Comparison of ENCODE assay signal across 7 mouse cellular contexts in the genomic region with DNA sequence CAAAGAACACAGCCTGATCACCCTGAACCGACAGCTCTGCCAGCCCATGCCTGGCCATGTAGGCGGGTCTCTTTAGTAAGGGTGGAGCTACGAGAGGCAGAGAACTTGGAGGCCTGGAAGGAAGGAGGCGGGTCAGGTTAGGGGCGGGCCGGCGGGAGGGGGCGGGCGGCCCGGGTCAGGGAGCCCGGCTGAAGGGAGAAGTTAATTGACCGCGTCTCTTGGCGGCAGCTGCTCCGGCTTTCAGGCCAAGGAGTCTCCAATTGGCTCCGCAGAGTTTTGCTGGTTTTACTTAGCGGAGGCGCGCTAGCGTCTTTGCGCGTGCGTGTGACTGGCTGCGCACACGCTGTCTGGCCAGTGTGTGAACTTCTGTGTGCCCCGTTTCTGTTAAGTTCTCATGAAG. TPM values are rescaled to one million over a fixed set of nuclear protein-coding genes. Genes with fewer than 3 reads are reported as not detected.
DNase-seq lines count a peak whose midpoint lies in the region; ATAC-seq and TF ChIP-seq lines count a peak whose summit lies in the region.

No protein-coding gene starts in this region.

- ATAC-seq in forebrain, postnatal 0 days = peak; percentile 86
- ATAC-seq in hindbrain, embryonic 12.5 days (ENCODE audit: low FRiP score) = peak; percentile 82
- peak; percentile 92 for ATAC-seq in midbrain, embryonic 11.5 days (ENCODE audit: low FRiP score)

- TF ChIP-seq RAD21 in MEL (IDR thresholded peaks at IDR 0.05; ENCODE audit: low read depth, low read length) = no peak

- H3K9ac ChIP-seq in MEL (ENCODE audit: control insufficient read depth, low read depth, low read length, poor library complexity, severe bottlenecking) = peak overlapping the region; percentile 68
- no peak overlapping the region for H3K9ac ChIP-seq in forebrain, postnatal 0 days
- peak overlapping the region; percentile 49 for H3K9ac ChIP-seq in hindbrain, embryonic 12.5 days
- peak overlapping the region; percentile 56 for H3K9ac ChIP-seq in midbrain, embryonic 11.5 days (ENCODE audit: low read length)

- H3K9me3 ChIP-seq in MEL (replicated peaks; ENCODE audit: insufficient read depth, low read length) = no peaks in the 10 kb centered on the region
- H3K9me3 ChIP-seq in forebrain, postnatal 0 days (ENCODE audit: low read length) = no peaks in the 10 kb centered on the region
- no peaks in the 10 kb centered on the region for H3K9me3 ChIP-seq in hindbrain, embryonic 12.5 days (replicated peaks)
- H3K9me3 ChIP-seq in limb, embryonic 10.5 days (replicated peaks) = no peaks in the 10 kb centered on the region
- no peaks in the 10 kb centered on the region for H3K9me3 ChIP-seq in midbrain, embryonic 11.5 days (ENCODE audit: control insufficient read depth, low read length)

- H3K27me3 ChIP-seq in MEL (ENCODE audit: control insufficient read depth in 1 of 2, insufficient read depth in 2 of 2, low read length in 2 of 2) = no peaks in the 10 kb centered on the region
- H3K27me3 ChIP-seq in forebrain, postnatal 0 days (ENCODE audit: insufficient read depth, low read length) = peaks cover 21% of the 10 kb centered on the region
- H3K27me3 ChIP-seq in hindbrain, embryonic 12.5 days = peaks cover 46% of the 10 kb centered on the region
- H3K27me3 ChIP-seq in limb, embryonic 10.5 days (ENCODE audit: low read depth, poor library complexity, severe bottlenecking) = peaks cover 91% of the 10 kb centered on the region
- H3K27me3 ChIP-seq in midbrain, embryonic 11.5 days (ENCODE audit: control insufficient read depth, insufficient read depth, low read length) = peaks cover 11% of the 10 kb centered on the region

- peak overlapping the region; percentile 57 to 84 for H3K4me3 ChIP-seq in MEL (ENCODE audit: control insufficient read depth in 1 of 2, insufficient read depth in 1 of 2, low read depth in 2 of 2, low read length in 2 of 2)
- H3K4me3 ChIP-seq in forebrain, postnatal 0 days (ENCODE audit: low read depth, low read length) = peak overlapping the region; percentile 39
- peak overlapping the region; percentile 30 for H3K4me3 ChIP-seq in hindbrain, embryonic 12.5 days
- H3K4me3 ChIP-seq in limb, embryonic 10.5 days = peak overlapping the region; percentile 51
- peak overlapping the region; percentile 28 for H3K4me3 ChIP-seq in midbrain, embryonic 11.5 days (ENCODE audit: low read depth, low read length)

- H3K4me1 ChIP-seq in MEL (ENCODE audit: control insufficient read depth in 1 of 2, insufficient read depth in 2 of 2, low read length in 2 of 2) = 0 out of 4 replicates have a peak, but pooled peaks cover 0 to 4% of the 10 kb centered on the region in 2 experiments
- H3K4me1 ChIP-seq in forebrain, postnatal 0 days (ENCODE audit: insufficient read depth) = 0 out of 2 replicates have a peak, but pooled peaks cover 6% of the 10 kb centered on the region
- H3K4me1 ChIP-seq in hindbrain, embryonic 12.5 days = peaks cover 44% of the 10 kb centered on the region
- H3K4me1 ChIP-seq in limb, embryonic 10.5 days = peaks cover 67% of the 10 kb centered on the region
- peaks cover 19% of the 10 kb centered on the region for H3K4me1 ChIP-seq in midbrain, embryonic 11.5 days (ENCODE audit: control insufficient read depth, insufficient read depth, low read length)

- TF ChIP-seq POLR2A in MEL (IDR thresholded peaks at IDR 0.05; ENCODE audit: control insufficient read depth in 1 of 2, insufficient read depth in 1 of 2, low read depth in 1 of 2, low read length in 2 of 2, poor library complexity in 1 of 2) = peak in 1 of 2 experiments; percentile 81; a peak in 3 of 4 replicates

- TF ChIP-seq CTCF in MEL (IDR thresholded peaks at IDR 0.05 in 2 of 3, conservative IDR thresholded peaks at IDR 0.05 in 1 of 3; ENCODE audit: control insufficient read depth in 1 of 3, insufficient read depth in 1 of 3, low read depth in 2 of 3, low read length in 3 of 3, poor library complexity in 1 of 3, severe bottlenecking in 1 of 3) = no peak
- no peak for TF ChIP-seq CTCF in forebrain, postnatal 0 days (IDR thresholded peaks at IDR 0.05; ENCODE audit: low read depth)

- under 1% methylated on average over 26 of the region's 26 CpGs for WGBS in forebrain, postnatal 0 days
- WGBS in hindbrain, embryonic 12.5 days = under 1% methylated on average over 26 of the region's 26 CpGs
- under 1% methylated on average over 26 of the region's 26 CpGs for WGBS in limb, embryonic 10.5 days
- under 1% methylated on average over 24 of the region's 26 CpGs for WGBS in midbrain, embryonic 11.5 days

- no peak for TF ChIP-seq EP300 in MEL (IDR thresholded peaks at IDR 0.05; ENCODE audit: low read depth in 1 of 2, low read length in 2 of 2)

- peak overlapping the region; percentile 38 for H3K27ac ChIP-seq in MEL (ENCODE audit: control insufficient read depth, low read depth, low read length)
- H3K27ac ChIP-seq in forebrain, postnatal 0 days (ENCODE audit: low read depth, low read length) = no peak overlapping the region
- H3K27ac ChIP-seq in hindbrain, embryonic 12.5 days = no peak overlapping the region; the same call in 1 of the 2 replicates
- peak overlapping the region; percentile 80 for H3K27ac ChIP-seq in limb, embryonic 10.5 days
- H3K27ac ChIP-seq in midbrain, embryonic 11.5 days (ENCODE audit: low read depth, low read length) = peak overlapping the region; percentile 54; the same call in 1 of the 2 replicates

- DNase-seq in MEL (ENCODE audit: low read depth, low spot score) = peak; percentile 92
- peak; percentile 83 to 89 for DNase-seq in adrenal gland, postnatal 36 days
- DNase-seq in forebrain, postnatal 0 days = peak; percentile 59
- peak; percentile 91 for DNase-seq in limb, embryonic 10.5 days (ENCODE audit: low spot score)
- peak; percentile 98 for DNase-seq in midbrain, embryonic 11.5 days (ENCODE audit: low spot score, missing footprints)
- DNase-seq in skeletal muscle tissue, adult 2 months (ENCODE audit: low read depth, low spot score) = peak; percentile 82

- no peaks in the 10 kb centered on the region for H3K79me2 ChIP-seq in MEL (ENCODE audit: control insufficient read depth, insufficient read depth, low read length, poor library complexity)

- H3K4me2 ChIP-seq in forebrain, postnatal 0 days (ENCODE audit: low read depth) = peak overlapping the region; percentile 72
- H3K4me2 ChIP-seq in hindbrain, embryonic 12.5 days (replicated peaks) = peak overlapping the region; percentile 57
- H3K4me2 ChIP-seq in midbrain, embryonic 11.5 days = peak overlapping the region; percentile 76

- H3K36me3 ChIP-seq in MEL (ENCODE audit: control insufficient read depth in 1 of 2, insufficient read depth in 2 of 2, low read length in 2 of 2) = no peaks in the 10 kb centered on the region
- H3K36me3 ChIP-seq in forebrain, postnatal 0 days (ENCODE audit: insufficient read depth) = no peaks in the 10 kb centered on the region
- H3K36me3 ChIP-seq in hindbrain, embryonic 12.5 days = peaks cover 4% of the 10 kb centered on the region; the same call in 1 of the 2 replicates
- peaks cover 28% of the 10 kb centered on the region for H3K36me3 ChIP-seq in limb, embryonic 10.5 days
- H3K36me3 ChIP-seq in midbrain, embryonic 11.5 days (ENCODE audit: control insufficient read depth, insufficient read depth, low read length) = no peaks in the 10 kb centered on the region

TF ChIP-seq in MEL, 35 proteins besides CTCF, POLR2A, EP300 and RAD21:
- TF ChIP-seq NRF1 (IDR thresholded peaks at IDR 0.05; ENCODE audit: insufficient read depth, low read depth, low read length, poor library complexity, severe bottlenecking) (peak; percentile 77), ELF1 (IDR thresholded peaks at IDR 0.05; ENCODE audit: low read depth, low read length) (no peak), TBP (IDR thresholded peaks at IDR 0.05; ENCODE audit: low read depth, low read length) (0 out of 2 replicates have a peak, but pooled peaks have one; percentile 40), MAFK (IDR thresholded peaks at IDR 0.05; ENCODE audit: borderline replicate concordance, low read depth, low read length) (no peak), NELFE (IDR thresholded peaks at IDR 0.05; ENCODE audit: low read depth, low read length) (no peak; the same call in 1 of the 2 replicates), POLR2AphosphoS5 (IDR thresholded peaks at IDR 0.05; ENCODE audit: borderline replicate concordance, low read depth, low read length) (no peak), KAT2A (conservative IDR thresholded peaks at IDR 0.05; ENCODE audit: low read depth, low read length) (no peak), MAZ (IDR thresholded peaks at IDR 0.05; ENCODE audit: low read depth, low read length) (0 out of 2 replicates have a peak, but pooled peaks have one; percentile 5), MYB (IDR thresholded peaks at IDR 0.05; ENCODE audit: low read depth, low read length) (no peak)

RNA-seq across cellular contexts. Expression of gene Myl3, which starts 9.0 kb away (rescaled TPM):
- not detected in 2 replicates for total RNA-seq in MEL (2012; rRNA removed)
- not detected for polyA plus RNA-seq in MEL (2012; ENCODE audit: insufficient read depth in 1 of 2, insufficient read length in 2 of 2, low read depth in 1 of 2, low replicate concordance in 2 of 2, missing spikeins in 1 of 2)
- total RNA-seq in adrenal gland, postnatal 36 days (2021) = 1 to 10 TPM; 1.8 to 2.2 TPM
- 0.69 and 0.76 TPM in 2 replicates for total RNA-seq in forebrain, postnatal 0 days (2014; rRNA removed)
- 0.99 and 1.1 TPM in 2 replicates for polyA plus RNA-seq in forebrain, postnatal 0 days (2015; fragmentation: Nextera tagmentation; extraction: Ambion mirVana)
- 2.0 TPM in 2 replicates for polyA plus RNA-seq in hindbrain, embryonic 12.5 days (2016; fragmentation: Nextera tagmentation; extraction: Ambion mirVana)
- polyA plus RNA-seq in limb, embryonic 10.5 days (2016; fragmentation: Nextera tagmentation; extraction: Ambion mirVana) = 1.7 and 3.5 TPM in 2 replicates
- 0.48 and 0.63 TPM in 2 replicates for polyA plus RNA-seq in midbrain, embryonic 11.5 days (2014; fragmentation: Nextera tagmentation; extraction: Ambion mirVana)

RNA-seq across cellular contexts. Expression of gene Pth1r, which starts 14.3 kb away (rescaled TPM):
- 0.15 and 0.33 TPM in 2 replicates for total RNA-seq in MEL (2012; rRNA removed)
- polyA plus RNA-seq in MEL (2012; ENCODE audit: insufficient read depth in 1 of 2, insufficient read length in 2 of 2, low read depth in 1 of 2, low replicate concordance in 2 of 2, missing spikeins in 1 of 2) = under 1 TPM in 1 of 2 experiments, not detected in 1; 0.77 TPM
- total RNA-seq in adrenal gland, postnatal 36 days (2021) = 10 to 100 TPM; 12.5 to 23.1 TPM
- 11.4 and 14.2 TPM in 2 replicates for total RNA-seq in forebrain, postnatal 0 days (2014; rRNA removed)
- polyA plus RNA-seq in forebrain, postnatal 0 days (2015; fragmentation: Nextera tagmentation; extraction: Ambion mirVana) = 7.8 and 8.7 TPM in 2 replicates
- polyA plus RNA-seq in hindbrain, embryonic 12.5 days (2016; fragmentation: Nextera tagmentation; extraction: Ambion mirVana) = 44.3 and 52.4 TPM in 2 replicates
- polyA plus RNA-seq in limb, embryonic 10.5 days (2016; fragmentation: Nextera tagmentation; extraction: Ambion mirVana) = 36.3 and 49.2 TPM in 2 replicates
- polyA plus RNA-seq in midbrain, embryonic 11.5 days (2014; fragmentation: Nextera tagmentation; extraction: Ambion mirVana) = 17.0 and 20.3 TPM in 2 replicates

Comparison
In these comparisons a context has a peak if more than half of its experiments do, and no peak if none do; other contexts are left out.
1. H3K27ac ChIP-seq: peak in MEL (single experiment), limb, embryonic 10.5 days (single experiment) and midbrain, embryonic 11.5 days (single experiment); none in forebrain, postnatal 0 days (single experiment) and hindbrain, embryonic 12.5 days (single experiment).
2. Peak in every context shown above with its lines, with median percentiles within 50 percentile points of each other: DNase-seq, H3K4me3 ChIP-seq, ATAC-seq and H3K4me2 ChIP-seq.